Mouse (Mus musculus): ENCODE measurements around the gene Rhoa. TPM values are rescaled to one million over a fixed set of nuclear protein-coding genes. Genes with fewer than 3 reads are reported as not detected.
A peak's percentile ranks its signal among the peaks of the same experiment; 100 is the strongest.
"Not testable (repeated sequence)": the region's sequence is repeated elsewhere in the genome, so short reads cannot be mapped to it uniquely, and the experiment has no call there.

Gene Rhoa
- polyA plus RNA-seq, 1 experiment from 2014 or later = 385 TPM

GRCm38 (mm10) chr9:108273485-108273884 lies 32.4 kb upstream of the Rhoa start:
- Histone ChIP-seq H3K36me3 (no peaks in the 10 kb centered on the region), H3K27ac (no peak overlapping the region), H3K4me3 (no peak overlapping the region), H3K9me3 (no peaks in the 10 kb centered on the region), H3K27me3 (ENCODE audit: insufficient read depth, poor library complexity, severe bottlenecking) (no peaks in the 10 kb centered on the region), H3K4me1 (replicated peaks) (peaks cover 18% of the 10 kb centered on the region; the same call in 1 of the 2 replicates)
- WGBS = 71% methylated on average over 4 of the region's 4 CpGs
- no peak for DNase-seq (ENCODE audit: low spot score)

DNA sequence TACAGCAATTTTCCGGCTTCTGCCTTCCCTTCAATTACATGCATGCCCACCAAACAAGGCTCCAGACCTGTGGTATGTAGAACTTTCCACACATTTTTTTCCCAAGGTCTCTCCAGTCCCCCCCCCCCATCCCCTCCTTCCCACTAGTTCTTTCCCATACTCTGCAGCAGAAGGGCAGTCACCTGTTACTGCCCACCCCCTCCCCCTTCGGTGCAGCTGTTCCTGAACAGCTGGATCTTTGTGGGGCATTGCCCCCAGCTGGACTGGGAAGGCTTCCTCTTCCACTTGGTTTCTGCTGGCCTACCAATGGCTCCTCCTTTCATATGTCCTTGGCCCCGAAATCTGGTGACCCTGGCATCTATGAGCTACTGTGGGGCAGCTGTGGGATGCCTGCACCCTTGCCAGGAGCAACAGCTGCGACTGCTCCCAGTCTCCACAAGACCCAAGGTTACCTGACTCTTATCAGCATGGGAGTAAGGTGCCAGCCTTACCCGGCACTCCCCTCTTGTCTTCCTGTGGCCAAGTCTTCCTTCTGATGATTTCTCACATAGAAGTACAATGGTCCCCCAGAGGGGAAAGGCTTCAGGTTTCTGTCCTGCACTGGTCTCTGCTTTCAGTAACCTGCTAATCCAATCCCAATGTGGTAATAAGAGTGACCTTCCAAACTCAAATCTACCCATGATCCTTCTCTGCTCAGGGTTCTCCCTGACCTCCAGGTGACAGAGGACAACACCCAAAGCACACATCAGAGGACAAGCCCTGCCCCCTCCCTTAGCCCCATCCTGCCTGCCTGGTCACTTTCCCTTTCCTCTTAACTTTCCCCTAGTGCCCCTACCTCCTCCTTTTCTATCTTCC lies 31.2 kb upstream of the Rhoa start:
- Histone ChIP-seq H3K27ac (no peak overlapping the region), H3K4me3 (no peak overlapping the region), H3K36me3 (no peaks in the 10 kb centered on the region), H3K9me3 (no peaks in the 10 kb centered on the region), H3K27me3 (ENCODE audit: insufficient read depth, poor library complexity, severe bottlenecking) (no peaks in the 10 kb centered on the region), H3K4me1 (replicated peaks) (peaks cover 18% of the 10 kb centered on the region; the same call in 1 of the 2 replicates)
- no peak for DNase-seq (ENCODE audit: low spot score)
- WGBS = 75% methylated on average over 5 of the region's 5 CpGs

GRCm38 (mm10) chr9:108275331-108275659 lies 30.6 kb upstream of the Rhoa start:
- Histone ChIP-seq H3K36me3 (no peaks in the 10 kb centered on the region), H3K9me3 (no peaks in the 10 kb centered on the region), H3K27me3 (ENCODE audit: insufficient read depth, poor library complexity, severe bottlenecking) (no peaks in the 10 kb centered on the region), H3K4me3 (no peak overlapping the region), H3K27ac (no peak overlapping the region), H3K4me1 (replicated peaks) (peaks cover 18% of the 10 kb centered on the region; the same call in 1 of the 2 replicates)
- no peak for DNase-seq (ENCODE audit: low spot score)
- WGBS = 58% methylated on average over 6 of the region's 6 CpGs

DNA sequence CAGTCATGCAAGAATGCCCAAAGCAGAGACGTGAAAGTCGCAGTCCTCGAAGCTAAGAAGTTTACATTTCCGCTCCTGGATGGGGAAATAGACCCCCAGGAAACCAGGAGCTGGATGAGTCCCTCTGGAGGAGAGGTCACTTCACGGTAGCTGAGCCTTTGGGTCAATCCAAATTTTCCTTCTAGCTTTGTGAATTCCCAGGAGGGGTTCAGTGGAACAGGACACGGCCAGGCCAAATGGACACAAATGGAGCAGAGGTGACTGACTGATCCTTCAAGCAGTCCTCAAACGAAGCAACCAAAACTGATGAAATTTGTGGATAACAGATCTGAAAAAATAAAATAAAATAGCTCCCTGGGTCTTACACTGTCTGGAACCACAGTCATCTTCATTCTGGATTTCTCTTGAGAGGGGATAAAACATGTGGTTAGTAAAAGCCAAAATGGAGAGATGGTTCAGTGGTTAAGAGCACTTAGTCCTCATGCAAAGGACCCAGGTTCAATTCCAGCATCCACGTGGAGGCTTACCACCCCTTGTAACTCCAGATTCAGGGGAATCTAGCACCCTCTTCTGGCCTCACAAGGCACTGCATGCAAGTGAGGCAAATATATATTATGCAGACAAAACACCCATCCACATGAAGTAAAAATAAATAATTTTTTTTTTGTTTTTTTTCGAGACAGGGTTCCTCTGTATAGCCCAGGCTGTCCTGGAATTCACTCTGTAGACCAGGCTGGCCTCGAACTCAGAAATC lies 27.1 kb upstream of the Rhoa start:
- Histone ChIP-seq H3K4me1 (replicated peaks) (0 out of 2 replicates have a peak, but pooled peaks cover 10% of the 10 kb centered on the region), H3K9me3 (no peaks in the 10 kb centered on the region), H3K27me3 (ENCODE audit: insufficient read depth, poor library complexity, severe bottlenecking) (no peaks in the 10 kb centered on the region), H3K27ac (no peak overlapping the region), H3K4me3 (no peak overlapping the region), H3K36me3 (no peaks in the 10 kb centered on the region)
- DNase-seq (ENCODE audit: low spot score) = peak; percentile 26
- WGBS = 66% methylated on average over 10 of the region's 10 CpGs

GRCm38 (mm10) chr9:108280071-108280828 lies 25.7 kb upstream of the Rhoa start:
- Histone ChIP-seq H3K27ac (no peak overlapping the region), H3K9me3 (no peaks in the 10 kb centered on the region), H3K4me1 (replicated peaks) (0 out of 2 replicates have a peak, but pooled peaks cover 2% of the 10 kb centered on the region), H3K27me3 (ENCODE audit: insufficient read depth, poor library complexity, severe bottlenecking) (no peaks in the 10 kb centered on the region), H3K36me3 (no peaks in the 10 kb centered on the region), H3K4me3 (no peak overlapping the region)
- DNase-seq (ENCODE audit: low spot score) = no peak
- 56% methylated on average over 8 of the region's 8 CpGs for WGBS

DNA sequence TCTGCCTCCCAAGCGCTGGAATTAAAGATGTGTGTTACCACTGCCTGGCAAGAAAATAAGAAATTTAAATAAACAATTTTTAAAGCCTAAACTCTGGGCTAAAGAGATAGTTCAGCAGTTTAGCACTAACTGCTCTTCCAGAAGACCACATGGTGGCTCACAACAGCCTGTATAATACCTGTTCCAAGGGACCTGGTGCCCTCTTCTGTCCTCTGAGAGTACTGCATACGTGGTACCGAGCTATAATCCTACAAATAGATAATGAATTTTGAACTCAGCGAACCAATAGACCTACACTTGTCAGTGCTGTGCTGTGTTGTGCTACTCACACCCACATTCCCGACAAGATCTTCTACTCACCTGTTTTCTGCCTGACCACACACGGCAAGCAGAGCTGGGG lies 21.5 kb upstream of the Rhoa start:
- WGBS = 18% methylated on average over 6 of the region's 6 CpGs
- Histone ChIP-seq H3K36me3 (no peaks in the 10 kb centered on the region), H3K4me1 (replicated peaks) (no peaks in the 10 kb centered on the region), H3K9me3 (no peaks in the 10 kb centered on the region), H3K4me3 (no peak overlapping the region), H3K27me3 (ENCODE audit: insufficient read depth, poor library complexity, severe bottlenecking) (no peaks in the 10 kb centered on the region), H3K27ac (no peak overlapping the region)
- peak; percentile 71 for DNase-seq (ENCODE audit: low spot score)

GRCm38 (mm10) chr9:108287526-108288238 lies 18.2 kb upstream of the Rhoa start:
- H3K27ac ChIP-seq; DNase-seq (ENCODE audit: low spot score); H3K9me3 ChIP-seq; H3K36me3 ChIP-seq; H3K4me3 ChIP-seq; H3K27me3 ChIP-seq (ENCODE audit: insufficient read depth, poor library complexity, severe bottlenecking): not testable (repeated sequence)
- WGBS = 76% methylated on average over 6 of the region's 6 CpGs
- peaks cover 15% of the 10 kb centered on the region for H3K4me1 ChIP-seq (replicated peaks)

DNA sequence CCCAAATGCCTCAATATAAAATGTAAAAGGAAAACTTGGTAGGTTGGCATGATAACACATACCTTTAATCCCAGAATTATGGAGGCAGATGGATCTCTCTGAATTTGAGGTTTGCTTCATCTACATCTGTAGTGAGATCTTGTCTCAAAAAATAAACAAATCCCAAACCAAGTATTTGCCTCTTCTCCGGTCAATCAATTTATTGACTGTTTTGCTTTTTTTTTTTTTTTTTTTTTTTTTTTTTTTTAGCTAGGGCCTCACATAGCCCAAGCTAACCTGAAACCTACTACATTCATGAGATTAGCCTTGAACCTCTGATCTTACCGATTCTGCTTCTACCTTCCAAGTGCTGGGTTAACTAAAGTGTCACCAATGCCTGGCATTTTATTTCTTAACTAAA lies 16.6 kb upstream of the Rhoa start:
- 72% methylated on average over 2 of the region's 2 CpGs for WGBS
- H3K4me3 ChIP-seq = peak overlapping the region; percentile 60
- peak overlapping the region; percentile 91 for H3K27ac ChIP-seq

DNA sequence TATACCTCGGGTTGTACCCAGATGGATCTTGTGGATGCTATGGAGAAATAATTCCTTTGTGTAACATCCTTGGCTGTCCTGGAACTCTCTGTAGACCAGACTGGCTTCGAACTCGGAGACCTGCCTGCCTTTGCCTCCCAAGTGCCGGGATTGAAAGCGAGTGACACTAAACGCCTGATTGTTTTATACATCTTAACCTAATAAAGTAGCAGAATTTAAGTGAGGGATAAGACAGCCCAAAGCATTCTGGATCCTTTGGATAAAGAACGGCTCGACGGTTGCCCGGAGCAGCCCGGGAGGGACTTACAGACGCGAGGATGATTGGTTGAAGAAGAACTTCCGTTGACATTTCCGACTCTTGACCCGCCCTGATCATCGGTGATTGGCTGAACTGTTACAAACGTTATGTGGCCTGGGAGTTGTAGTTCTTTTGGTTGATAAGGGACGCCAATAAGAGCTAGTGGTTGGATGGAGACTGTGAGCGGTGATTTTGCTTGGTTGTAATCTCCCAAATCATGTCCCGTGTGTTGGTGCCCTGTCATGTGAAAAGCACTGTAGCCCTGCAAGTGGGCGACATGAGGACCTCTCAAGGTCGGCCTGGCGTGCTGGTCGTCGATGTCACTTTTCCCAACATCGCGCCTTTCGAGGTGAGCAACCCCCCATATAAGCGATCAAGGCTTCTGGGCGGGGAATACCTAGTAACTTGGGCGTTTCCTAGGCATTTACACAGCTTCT lies 15.7 kb upstream of the Rhoa start, which contains the start of gene Nicn1:
Gene Nicn1 (plus strand): TSS at position 414 of the 735 bp plus-strand sequence.
- under 1% methylated on average over 32 of the region's 32 CpGs for WGBS
- Histone ChIP-seq H3K27ac (peak within 1 kb of the TSS; percentile 91), H3K9me3 (no peaks in the 10 kb centered on the region), H3K4me3 (peak within 1 kb of the TSS; percentile 60), H3K36me3 (peaks cover 15% of the 10 kb centered on the region), H3K27me3 (ENCODE audit: insufficient read depth, poor library complexity, severe bottlenecking) (no peaks in the 10 kb centered on the region), H3K4me1 (replicated peaks) (peaks cover 15% of the 10 kb centered on the region)
- DNase-seq (ENCODE audit: low spot score) = peak; percentile 89

More for the DNA sequence above, 16.6 kb upstream of the Rhoa start:
- H3K27me3 ChIP-seq (ENCODE audit: insufficient read depth, poor library complexity, severe bottlenecking) = no peaks in the 10 kb centered on the region
- DNase-seq (ENCODE audit: low spot score) = no peak
- peaks cover 8% of the 10 kb centered on the region for H3K36me3 ChIP-seq
- H3K4me1 ChIP-seq (replicated peaks) = peaks cover 15% of the 10 kb centered on the region
- no peaks in the 10 kb centered on the region for H3K9me3 ChIP-seq

DNA sequence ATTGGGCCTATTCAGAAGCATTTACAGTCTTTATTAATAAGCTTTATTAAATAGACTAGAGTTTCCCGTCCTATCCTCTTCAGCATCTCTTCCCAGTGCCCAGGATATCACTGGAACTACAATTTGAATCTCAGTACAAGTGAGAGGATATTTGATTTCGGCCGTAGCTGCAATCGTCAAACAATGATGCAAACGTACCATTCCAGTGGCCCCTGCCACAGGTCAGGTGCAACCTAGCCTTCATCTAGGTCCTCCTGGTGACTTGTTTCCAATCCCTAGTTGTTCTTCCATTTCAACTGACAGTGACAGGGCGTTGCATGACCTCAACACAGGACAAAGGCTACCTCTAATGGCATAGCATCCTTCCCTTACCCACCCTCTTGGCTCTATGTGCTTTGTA lies 15.2 kb upstream of the Rhoa start:
- no peaks in the 10 kb centered on the region for H3K27me3 ChIP-seq (ENCODE audit: insufficient read depth, poor library complexity, severe bottlenecking)
- peak overlapping the region; percentile 60 for H3K4me3 ChIP-seq
- no peaks in the 10 kb centered on the region for H3K9me3 ChIP-seq
- H3K27ac ChIP-seq = peak overlapping the region; percentile 91
- peaks cover 19% of the 10 kb centered on the region for H3K36me3 ChIP-seq
- no peak for DNase-seq (ENCODE audit: low spot score)
- WGBS = 51% methylated on average over 6 of the region's 6 CpGs
- peaks cover 20% of the 10 kb centered on the region for H3K4me1 ChIP-seq (replicated peaks)

DNA sequence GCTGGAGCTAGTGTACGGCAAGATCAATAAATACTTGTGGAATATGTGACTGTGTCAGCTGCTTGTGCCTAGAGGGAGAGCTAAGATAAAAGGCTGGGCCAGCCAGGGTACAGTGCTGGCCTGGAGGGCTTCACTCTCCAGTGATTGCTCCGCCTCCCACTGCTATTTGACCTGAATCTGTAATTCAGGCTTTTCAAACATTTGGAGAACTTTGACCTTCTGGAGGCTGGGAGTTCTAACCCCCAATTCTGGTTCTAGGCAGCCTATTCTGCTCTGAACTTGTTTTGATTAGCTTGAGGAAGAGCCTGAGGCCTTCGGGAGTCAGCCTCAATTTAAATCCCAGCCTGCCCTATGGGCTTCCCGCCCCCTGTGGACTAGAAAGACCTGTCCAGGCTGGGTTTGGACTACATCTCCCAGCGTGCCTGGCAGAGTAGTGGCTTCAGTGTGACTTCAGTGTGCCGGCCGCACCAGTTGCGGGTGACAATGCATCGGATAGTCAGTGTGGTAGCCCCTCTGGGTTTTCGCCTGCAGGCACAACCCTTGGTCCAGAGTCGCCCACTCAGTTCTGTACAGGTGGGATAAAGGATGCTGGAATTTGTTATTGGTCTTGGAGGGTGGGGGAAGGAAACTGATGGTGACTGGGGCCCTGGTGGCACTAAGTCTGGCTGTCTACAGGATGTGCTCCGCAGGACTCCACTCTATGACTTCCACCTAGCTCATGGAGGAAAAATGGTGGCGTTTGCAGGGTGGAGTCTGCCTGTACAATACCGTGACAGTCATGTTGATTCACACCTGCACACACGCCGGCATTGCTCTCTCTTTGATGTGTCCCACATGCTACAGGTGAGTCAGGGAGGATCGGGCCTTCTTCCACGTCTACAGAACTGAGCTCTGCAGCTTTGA lies 9.2 kb upstream of the Rhoa start, which contains the start of gene Amt:
Gene Amt (plus strand): TSS at position 401 of the 903 bp plus-strand sequence.
- Histone ChIP-seq H3K27me3 (ENCODE audit: insufficient read depth, poor library complexity, severe bottlenecking) (no peaks in the 10 kb centered on the region), H3K9me3 (no peaks in the 10 kb centered on the region), H3K27ac (peak within 1 kb of the TSS; percentile 89), H3K36me3 (peaks cover 49% of the 10 kb centered on the region), H3K4me1 (replicated peaks) (peaks cover 29% of the 10 kb centered on the region), H3K4me3 (peak within 1 kb of the TSS; percentile 57)
- peak; percentile 83 for DNase-seq (ENCODE audit: low spot score)
- WGBS = 16% methylated on average over 18 of the region's 18 CpGs
